Mouse (Mus musculus): ENCODE measurements at regions not wholly inside any gene's neighbourhood (a gene's known extent, or its start where the extent isn't known, plus 50 kb on each side); places are given as distances from the start of the nearest gene placed in this dataset.

DNA sequence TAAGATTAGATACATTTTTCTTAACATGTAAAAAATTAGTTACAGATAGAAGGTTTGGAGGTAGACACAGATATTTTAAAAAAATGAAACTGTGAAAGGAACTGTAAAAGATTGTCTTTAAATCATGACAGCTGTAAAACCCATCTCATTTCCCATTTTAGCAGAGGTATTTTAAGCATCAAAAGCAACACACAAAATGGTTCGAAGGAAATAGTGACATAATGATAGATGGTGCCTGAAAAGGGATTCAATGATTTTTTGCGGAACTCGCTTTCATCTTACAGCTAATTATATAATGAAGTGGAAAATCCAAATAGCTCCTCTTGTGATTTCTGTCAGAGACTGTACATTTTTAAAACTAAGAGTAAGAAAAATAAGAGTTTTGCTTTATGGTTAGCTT lies 1074.5 kb upstream of the Slc10a2 start:
- TF ChIP-seq POLR2A (IDR thresholded peaks at IDR 0.05; ENCODE audit: low read depth, low read length) = no peak
- no peak for TF ChIP-seq CTCF (conservative IDR thresholded peaks at IDR 0.05; ENCODE audit: insufficient read depth, insufficient read length, low read depth, low read length)
- H3K4me3 ChIP-seq (ENCODE audit: insufficient read depth, low read depth, low read length) = no peak overlapping the region
- H3K27me3 ChIP-seq (replicated peaks; ENCODE audit: control insufficient read depth, insufficient read depth, low read length) = no peaks in the 10 kb centered on the region
- H3K27ac ChIP-seq (ENCODE audit: insufficient read depth, low read depth, low read length) = no peak overlapping the region
- no peak for DNase-seq
- H3K4me1 ChIP-seq (ENCODE audit: control insufficient read depth, insufficient read depth, low read length) = no peaks in the 10 kb centered on the region
- no peaks in the 10 kb centered on the region for H3K36me3 ChIP-seq (ENCODE audit: control insufficient read depth, insufficient read depth, low read length)
- 61% methylated on average over 3 of the region's 3 CpGs for WGBS

DNA sequence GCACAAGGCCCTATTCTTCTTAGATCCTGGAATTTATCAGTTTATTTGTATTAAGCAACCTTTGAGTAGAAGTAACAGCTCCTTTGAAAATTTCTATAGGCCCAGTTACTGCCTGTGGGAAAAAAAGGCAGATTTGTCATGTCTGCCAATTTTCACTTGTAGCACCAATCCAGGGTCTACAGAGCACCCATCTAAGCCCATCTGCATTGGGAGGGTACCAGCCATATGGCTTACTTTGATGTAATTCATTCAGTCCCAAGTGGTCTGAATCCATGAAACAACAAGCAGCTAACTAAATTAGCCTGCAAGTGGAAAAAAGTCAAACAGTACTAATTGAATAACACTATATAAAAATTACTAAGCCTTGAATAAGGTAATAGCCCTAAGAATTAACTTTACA lies 1061.3 kb upstream of the Slc10a2 start:
- Histone ChIP-seq H3K27me3 (replicated peaks; ENCODE audit: control insufficient read depth, insufficient read depth, low read length) (no peaks in the 10 kb centered on the region), H3K4me3 (ENCODE audit: insufficient read depth, low read depth, low read length) (no peak overlapping the region), H3K27ac (ENCODE audit: insufficient read depth, low read depth, low read length) (no peak overlapping the region), H3K36me3 (ENCODE audit: control insufficient read depth, insufficient read depth, low read length) (no peaks in the 10 kb centered on the region), H3K4me1 (ENCODE audit: control insufficient read depth, insufficient read depth, low read length) (no peaks in the 10 kb centered on the region)
- TF ChIP-seq POLR2A (IDR thresholded peaks at IDR 0.05; ENCODE audit: low read depth, low read length) (no peak), CTCF (conservative IDR thresholded peaks at IDR 0.05; ENCODE audit: insufficient read depth, insufficient read length, low read depth, low read length) (no peak)
- DNase-seq = no peak

DNA sequence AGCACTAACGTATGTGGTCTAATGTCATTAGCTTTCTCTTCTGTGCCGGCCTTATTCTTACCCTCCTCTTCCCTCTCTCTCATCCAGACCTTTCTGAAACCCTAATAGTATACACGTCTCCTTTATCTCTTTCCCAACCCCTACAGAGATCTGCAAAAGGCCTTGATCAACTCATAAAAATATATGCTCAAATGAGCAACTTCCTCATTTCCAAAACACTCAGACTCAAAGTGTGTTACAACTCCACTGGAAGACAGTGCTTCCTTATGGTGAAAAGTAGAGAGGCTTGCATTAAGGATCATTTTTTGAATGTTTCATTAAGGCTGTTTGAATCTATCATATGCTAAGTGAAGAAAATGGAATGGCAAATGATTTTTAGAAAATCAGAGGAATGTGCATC lies 1060.1 kb upstream of the Slc10a2 start:
- TF ChIP-seq POLR2A (IDR thresholded peaks at IDR 0.05; ENCODE audit: low read depth, low read length) (no peak), CTCF (conservative IDR thresholded peaks at IDR 0.05; ENCODE audit: insufficient read depth, insufficient read length, low read depth, low read length) (no peak)
- no peaks in the 10 kb centered on the region for H3K27me3 ChIP-seq (replicated peaks; ENCODE audit: control insufficient read depth, insufficient read depth, low read length)
- no peak overlapping the region for H3K4me3 ChIP-seq (ENCODE audit: insufficient read depth, low read depth, low read length)
- no peak overlapping the region for H3K27ac ChIP-seq (ENCODE audit: insufficient read depth, low read depth, low read length)
- no peaks in the 10 kb centered on the region for H3K4me1 ChIP-seq (ENCODE audit: control insufficient read depth, insufficient read depth, low read length)
- H3K36me3 ChIP-seq (ENCODE audit: control insufficient read depth, insufficient read depth, low read length) = no peaks in the 10 kb centered on the region
- WGBS = 51% methylated on average over 3 of the region's 3 CpGs
- DNase-seq = no peak

DNA sequence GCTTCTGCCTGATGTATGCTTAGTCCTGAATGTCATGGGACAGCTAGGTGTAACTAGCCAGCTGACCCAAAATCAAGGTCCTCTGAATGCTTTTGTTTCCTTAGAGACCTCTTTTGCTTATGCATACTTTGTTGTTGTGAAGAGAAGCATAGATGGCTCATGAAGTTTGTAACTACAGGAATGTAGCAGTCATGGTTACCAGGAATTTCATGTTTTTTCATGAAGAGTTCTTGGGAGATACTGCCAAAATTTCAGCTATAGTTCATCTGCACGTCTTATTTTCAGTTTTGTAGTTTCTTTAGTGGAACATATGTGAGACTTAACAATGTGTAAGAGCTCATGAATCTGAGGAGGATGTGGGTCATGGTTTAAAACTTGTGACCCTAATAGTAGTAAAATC lies 1059.6 kb upstream of the Slc10a2 start:
- H3K27ac ChIP-seq (ENCODE audit: insufficient read depth, low read depth, low read length) = no peak overlapping the region
- no peaks in the 10 kb centered on the region for H3K27me3 ChIP-seq (replicated peaks; ENCODE audit: control insufficient read depth, insufficient read depth, low read length)
- no peak overlapping the region for H3K4me3 ChIP-seq (ENCODE audit: insufficient read depth, low read depth, low read length)
- WGBS = 35% methylated on average over 1 of the region's 1 CpGs
- H3K4me1 ChIP-seq (ENCODE audit: control insufficient read depth, insufficient read depth, low read length) = no peaks in the 10 kb centered on the region
- DNase-seq = no peak
- no peak for TF ChIP-seq POLR2A (IDR thresholded peaks at IDR 0.05; ENCODE audit: low read depth, low read length)
- TF ChIP-seq CTCF (conservative IDR thresholded peaks at IDR 0.05; ENCODE audit: insufficient read depth, insufficient read length, low read depth, low read length) = no peak
- H3K36me3 ChIP-seq (ENCODE audit: control insufficient read depth, insufficient read depth, low read length) = no peaks in the 10 kb centered on the region

DNA sequence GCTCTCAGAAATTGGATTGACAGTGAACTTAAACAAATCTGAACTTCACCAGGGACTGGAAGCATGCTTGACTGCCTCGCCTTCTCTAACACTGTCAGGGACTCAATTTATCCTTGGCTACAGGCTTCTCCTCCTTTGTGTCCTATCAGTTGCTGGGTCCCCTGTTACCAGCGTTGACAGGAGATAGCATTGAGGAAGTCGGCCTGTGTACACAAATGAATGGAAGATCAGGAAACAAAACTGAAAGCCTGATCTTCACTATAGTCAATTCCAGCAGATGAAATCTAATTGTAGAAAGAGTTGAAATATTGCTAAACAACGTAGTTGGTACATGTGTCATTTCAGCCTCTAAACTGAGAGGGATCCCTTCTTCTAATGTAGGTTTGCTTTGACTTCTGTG lies 1039.4 kb upstream of the Slc10a2 start:
- DNase-seq = no peak
- H3K36me3 ChIP-seq (ENCODE audit: control insufficient read depth, insufficient read depth, low read length) = no peaks in the 10 kb centered on the region
- no peak overlapping the region for H3K4me3 ChIP-seq (ENCODE audit: insufficient read depth, low read depth, low read length)
- H3K27me3 ChIP-seq (replicated peaks; ENCODE audit: control insufficient read depth, insufficient read depth, low read length) = no peaks in the 10 kb centered on the region
- H3K27ac ChIP-seq (ENCODE audit: insufficient read depth, low read depth, low read length) = no peak overlapping the region
- WGBS = 66% methylated on average over 4 of the region's 4 CpGs
- no peaks in the 10 kb centered on the region for H3K4me1 ChIP-seq (ENCODE audit: control insufficient read depth, insufficient read depth, low read length)
- TF ChIP-seq CTCF (conservative IDR thresholded peaks at IDR 0.05; ENCODE audit: insufficient read depth, insufficient read length, low read depth, low read length) (no peak), POLR2A (IDR thresholded peaks at IDR 0.05; ENCODE audit: low read depth, low read length) (no peak)

DNA sequence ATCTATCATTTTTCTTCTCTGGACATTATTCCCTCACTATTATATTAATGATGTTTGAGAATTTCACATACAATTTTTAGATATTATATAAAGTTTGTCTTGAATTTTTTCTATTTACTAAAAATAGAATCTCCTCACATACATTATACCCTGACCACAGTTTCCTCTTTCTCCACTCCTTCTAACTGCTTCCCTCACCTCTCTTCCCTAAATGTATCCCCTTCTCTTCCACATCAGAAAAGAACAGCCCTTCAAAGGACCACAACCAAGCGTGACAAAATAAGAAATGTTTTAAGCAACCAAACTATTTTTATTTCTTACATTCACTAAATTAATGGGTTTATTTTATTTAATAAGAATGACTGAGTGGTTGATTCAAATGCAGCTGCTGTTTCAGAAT lies 1034.9 kb upstream of the Slc10a2 start:
- DNase-seq = no peak
- Histone ChIP-seq H3K27me3 (replicated peaks; ENCODE audit: control insufficient read depth, insufficient read depth, low read length) (no peaks in the 10 kb centered on the region), H3K27ac (ENCODE audit: insufficient read depth, low read depth, low read length) (no peak overlapping the region), H3K4me3 (ENCODE audit: insufficient read depth, low read depth, low read length) (no peak overlapping the region), H3K4me1 (ENCODE audit: control insufficient read depth, insufficient read depth, low read length) (peaks cover 3% of the 10 kb centered on the region; the same call in 1 of the 2 replicates), H3K36me3 (ENCODE audit: control insufficient read depth, insufficient read depth, low read length) (no peaks in the 10 kb centered on the region)
- TF ChIP-seq POLR2A (IDR thresholded peaks at IDR 0.05; ENCODE audit: low read depth, low read length) = no peak
- no peak for TF ChIP-seq CTCF (conservative IDR thresholded peaks at IDR 0.05; ENCODE audit: insufficient read depth, insufficient read length, low read depth, low read length)
- 84% methylated on average over 1 of the region's 1 CpGs for WGBS

DNA sequence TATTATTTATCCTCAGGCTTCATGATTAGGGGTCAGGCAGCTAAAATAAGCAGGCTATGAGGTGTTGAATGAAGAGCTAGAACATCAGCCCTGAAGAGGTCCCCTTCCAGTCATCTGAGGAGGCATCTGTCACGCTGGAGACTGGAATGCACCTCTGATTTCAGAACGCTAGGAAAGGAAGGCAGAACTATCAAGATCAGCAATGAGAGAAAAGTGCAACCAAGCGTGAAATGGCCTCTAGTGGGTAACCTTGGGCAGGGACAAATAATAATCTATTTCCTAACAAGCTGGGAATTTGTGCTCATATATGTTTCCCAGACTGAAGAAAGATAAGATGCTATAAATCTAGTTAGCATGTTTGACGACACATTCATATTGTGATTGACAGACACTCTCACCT lies 1034.0 kb upstream of the Slc10a2 start:
- no peaks in the 10 kb centered on the region for H3K36me3 ChIP-seq (ENCODE audit: control insufficient read depth, insufficient read depth, low read length)
- DNase-seq = no peak
- H3K4me3 ChIP-seq (ENCODE audit: insufficient read depth, low read depth, low read length) = no peak overlapping the region
- H3K4me1 ChIP-seq (ENCODE audit: control insufficient read depth, insufficient read depth, low read length) = peaks cover 3% of the 10 kb centered on the region; the same call in 1 of the 2 replicates
- no peak for TF ChIP-seq POLR2A (IDR thresholded peaks at IDR 0.05; ENCODE audit: low read depth, low read length)
- no peak for TF ChIP-seq CTCF (conservative IDR thresholded peaks at IDR 0.05; ENCODE audit: insufficient read depth, insufficient read length, low read depth, low read length)
- no peak overlapping the region for H3K27ac ChIP-seq (ENCODE audit: insufficient read depth, low read depth, low read length)
- 31% methylated on average over 4 of the region's 4 CpGs for WGBS
- H3K27me3 ChIP-seq (replicated peaks; ENCODE audit: control insufficient read depth, insufficient read depth, low read length) = no peaks in the 10 kb centered on the region

DNA sequence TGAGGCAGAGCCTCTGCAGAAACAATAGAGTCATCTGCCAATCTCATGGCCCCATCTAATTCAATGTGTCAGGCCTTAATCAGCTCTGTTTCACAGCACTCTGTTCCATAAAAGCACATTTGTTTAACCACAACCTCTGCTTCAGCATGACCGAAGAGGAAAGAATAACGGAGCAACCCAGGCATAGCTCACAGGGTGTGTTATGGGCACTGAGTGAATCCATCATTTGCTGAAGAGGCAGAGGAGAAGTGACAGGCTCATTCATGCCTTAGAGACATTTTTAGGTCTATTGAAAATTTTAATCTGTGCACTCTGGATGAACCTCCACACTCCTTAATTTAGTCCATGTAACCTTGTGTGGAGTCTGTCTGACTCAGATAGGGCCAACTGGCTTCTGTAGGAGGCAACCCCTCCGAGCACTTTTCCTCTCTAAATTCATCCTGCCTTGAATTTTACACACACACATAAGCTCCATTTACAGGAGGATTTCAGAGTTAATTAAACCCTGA lies 1027.1 kb upstream of the Slc10a2 start:
- Histone ChIP-seq H3K36me3 (ENCODE audit: control insufficient read depth, insufficient read depth, low read length) (no peaks in the 10 kb centered on the region), H3K4me3 (ENCODE audit: insufficient read depth, low read depth, low read length) (no peak overlapping the region), H3K27ac (ENCODE audit: insufficient read depth, low read depth, low read length) (no peak overlapping the region), H3K4me1 (ENCODE audit: control insufficient read depth, insufficient read depth, low read length) (no peaks in the 10 kb centered on the region), H3K27me3 (replicated peaks; ENCODE audit: control insufficient read depth, insufficient read depth, low read length) (no peaks in the 10 kb centered on the region)
- no peak for DNase-seq
- TF ChIP-seq CTCF (conservative IDR thresholded peaks at IDR 0.05; ENCODE audit: insufficient read depth, insufficient read length, low read depth, low read length) = no peak
- no peak for TF ChIP-seq POLR2A (IDR thresholded peaks at IDR 0.05; ENCODE audit: low read depth, low read length)
- 58% methylated on average over 3 of the region's 3 CpGs for WGBS

Data from kidney, adult 2 months (tissue).